Mouse (Mus musculus): ENCODE measurements at regions not wholly inside any gene's neighbourhood (a gene's known extent, or its start where the extent isn't known, plus 50 kb on each side); places are given as distances from the start of the nearest gene placed in this dataset.
"Not testable (repeated sequence)": the region's sequence is repeated elsewhere in the genome, so short reads cannot be mapped to it uniquely, and the experiment has no call there.

GRCm38 (mm10) chr3:60855734-60856133 is 146.9 kb upstream of the P2ry1 start:
- TF ChIP-seq CTCF (IDR thresholded peaks at IDR 0.05; ENCODE audit: low read depth) = no peak
- Histone ChIP-seq H3K27ac (no peak overlapping the region), H3K4me2 (ENCODE audit: low read depth, low read length) (no peak overlapping the region), H3K27me3 (ENCODE audit: insufficient read depth, low read length) (no peaks in the 10 kb centered on the region), H3K9ac (replicated peaks; ENCODE audit: low read length) (no peak overlapping the region), H3K4me3 (ENCODE audit: low read length) (no peak overlapping the region), H3K4me1 (ENCODE audit: insufficient read depth, low read length) (no peaks in the 10 kb centered on the region), H3K36me3 (ENCODE audit: insufficient read depth, low read length) (no peaks in the 10 kb centered on the region), H3K9me3 (ENCODE audit: low read length) (no peaks in the 10 kb centered on the region)
- ATAC-seq = no peak
- no peak for DNase-seq (ENCODE audit: low spot score)
- WGBS = 53% methylated on average over 2 of the region's 2 CpGs

- WGBS = 85% methylated on average over 5 of the region's 5 CpGs
- H3K9me3 ChIP-seq (ENCODE audit: low read length) = no peaks in the 10 kb centered on the region
- no peaks in the 10 kb centered on the region for H3K36me3 ChIP-seq (ENCODE audit: insufficient read depth, low read length)
These were observed 144.0 kb upstream of the P2ry1 start for GRCm38 (mm10) chr3:60858474-60859118.

GRCm38 (mm10) chr3:60859119-60859515 is 143.5 kb upstream of the P2ry1 start:
- Histone ChIP-seq H3K9me3 (ENCODE audit: low read length) (no peaks in the 10 kb centered on the region), H3K4me2 (ENCODE audit: low read depth, low read length) (no peak overlapping the region), H3K4me3 (ENCODE audit: low read length) (no peak overlapping the region), H3K27me3 (ENCODE audit: insufficient read depth, low read length) (no peaks in the 10 kb centered on the region), H3K27ac (no peak overlapping the region), H3K36me3 (ENCODE audit: insufficient read depth, low read length) (no peaks in the 10 kb centered on the region), H3K9ac (replicated peaks; ENCODE audit: low read length) (no peak overlapping the region), H3K4me1 (ENCODE audit: insufficient read depth, low read length) (no peaks in the 10 kb centered on the region)
- no peak for TF ChIP-seq CTCF (IDR thresholded peaks at IDR 0.05; ENCODE audit: low read depth)
- DNase-seq (ENCODE audit: low spot score) = no peak
- no peak for ATAC-seq
- WGBS = 94% methylated on average over 3 of the region's 3 CpGs

More at GRCm38 (mm10) chr3:60858474-60859118, 144.0 kb upstream of the P2ry1 start:
- Histone ChIP-seq H3K27ac (no peak overlapping the region), H3K4me1 (ENCODE audit: insufficient read depth, low read length) (no peaks in the 10 kb centered on the region), H3K4me2 (ENCODE audit: low read depth, low read length) (no peak overlapping the region), H3K4me3 (ENCODE audit: low read length) (no peak overlapping the region), H3K27me3 (ENCODE audit: insufficient read depth, low read length) (no peaks in the 10 kb centered on the region), H3K9ac (replicated peaks; ENCODE audit: low read length) (no peak overlapping the region)
- no peak for TF ChIP-seq CTCF (IDR thresholded peaks at IDR 0.05; ENCODE audit: low read depth)
- DNase-seq (ENCODE audit: low spot score) = no peak
- no peak for ATAC-seq

GRCm38 (mm10) chr3:60876858-60877257 is 125.7 kb upstream of the P2ry1 start:
- not testable (repeated sequence) for ATAC-seq; H3K9ac ChIP-seq (replicated peaks; ENCODE audit: low read length); H3K4me2 ChIP-seq (ENCODE audit: low read depth, low read length); H3K27ac ChIP-seq; H3K27me3 ChIP-seq (ENCODE audit: insufficient read depth, low read length); H3K4me3 ChIP-seq (ENCODE audit: low read length); H3K4me1 ChIP-seq (ENCODE audit: insufficient read depth, low read length); H3K36me3 ChIP-seq (ENCODE audit: insufficient read depth, low read length); DNase-seq (ENCODE audit: low spot score); H3K9me3 ChIP-seq (ENCODE audit: low read length)
- 92% methylated on average over 11 of the region's 11 CpGs for WGBS

GRCm38 (mm10) chr3:60878880-60879279 is 123.7 kb upstream of the P2ry1 start:
- Histone ChIP-seq H3K4me2 (ENCODE audit: low read depth, low read length) (no peak overlapping the region), H3K9ac (replicated peaks; ENCODE audit: low read length) (no peak overlapping the region), H3K4me3 (ENCODE audit: low read length) (no peak overlapping the region), H3K27ac (no peak overlapping the region), H3K27me3 (ENCODE audit: insufficient read depth, low read length) (no peaks in the 10 kb centered on the region), H3K4me1 (ENCODE audit: insufficient read depth, low read length) (no peaks in the 10 kb centered on the region), H3K36me3 (ENCODE audit: insufficient read depth, low read length) (no peaks in the 10 kb centered on the region), H3K9me3 (ENCODE audit: low read length) (no peaks in the 10 kb centered on the region)
- no peak for TF ChIP-seq CTCF (IDR thresholded peaks at IDR 0.05; ENCODE audit: low read depth)
- DNase-seq (ENCODE audit: low spot score) (no peak), ATAC-seq (no peak)
- 93% methylated on average over 3 of the region's 3 CpGs for WGBS

GRCm38 (mm10) chr3:60884027-60884426 is 118.6 kb upstream of the P2ry1 start:
- Histone ChIP-seq H3K4me3 (ENCODE audit: low read length) (no peak overlapping the region), H3K4me2 (ENCODE audit: low read depth, low read length) (no peak overlapping the region), H3K9ac (replicated peaks; ENCODE audit: low read length) (no peak overlapping the region), H3K4me1 (ENCODE audit: insufficient read depth, low read length) (no peaks in the 10 kb centered on the region), H3K27me3 (ENCODE audit: insufficient read depth, low read length) (no peaks in the 10 kb centered on the region), H3K36me3 (ENCODE audit: insufficient read depth, low read length) (no peaks in the 10 kb centered on the region), H3K27ac (no peak overlapping the region), H3K9me3 (ENCODE audit: low read length) (no peaks in the 10 kb centered on the region)
- TF ChIP-seq CTCF (IDR thresholded peaks at IDR 0.05; ENCODE audit: low read depth) = no peak
- ATAC-seq (peak; percentile 59; the same call in 1 of the 2 replicates), DNase-seq (ENCODE audit: low spot score) (peak; percentile 40)
- WGBS = 42% methylated on average over 3 of the region's 3 CpGs

- Histone ChIP-seq H3K27ac (no peak overlapping the region), H3K9ac (replicated peaks; ENCODE audit: low read length) (no peak overlapping the region), H3K4me1 (ENCODE audit: insufficient read depth, low read length) (no peaks in the 10 kb centered on the region), H3K36me3 (ENCODE audit: insufficient read depth, low read length) (no peaks in the 10 kb centered on the region), H3K27me3 (ENCODE audit: insufficient read depth, low read length) (no peaks in the 10 kb centered on the region), H3K9me3 (ENCODE audit: low read length) (no peaks in the 10 kb centered on the region), H3K4me2 (ENCODE audit: low read depth, low read length) (no peak overlapping the region), H3K4me3 (ENCODE audit: low read length) (no peak overlapping the region)
- no peak for TF ChIP-seq CTCF (IDR thresholded peaks at IDR 0.05; ENCODE audit: low read depth)
- DNase-seq (ENCODE audit: low spot score) (no peak), ATAC-seq (no peak)
- WGBS = 97% methylated on average over 4 of the region's 4 CpGs
These were observed 113.3 kb upstream of the P2ry1 start for GRCm38 (mm10) chr3:60889191-60889861.

Data from hindbrain, postnatal 0 days (tissue).